Mouse (Mus musculus) hindbrain, embryonic 16.5 days (tissue): Measurements from ENCODE around the gene Fsd1. TPM values are rescaled to one million over a fixed set of nuclear protein-coding genes. Genes with fewer than 3 reads are reported as not detected.
A peak's percentile ranks its signal among the peaks of the same experiment; 100 is the strongest.

Source experiments
- ATAC-seq: fragments of 200-750 bp; cut with Nextera tagmentation; 2 replicates; pipeline ENCODE4 v1.8.0; 2017; ENCODE audit warnings: moderate TSS enrichment, moderate library complexity
- H3K27ac ChIP-seq: fragments of 300-500 bp; sonication (generic); 2 replicates; pipeline ENCODE4 v1.5.1; 2014; ENCODE audit warnings: low read depth, mild to moderate bottlenecking, control low read depth, low read length, moderate library complexity
- H3K27me3 ChIP-seq: fragments of 300-500 bp; sonication (generic); replicated peaks from 2 replicates; pipeline ENCODE4 v1.6.1; 2014; ENCODE audit warnings: low read length; ENCODE audit not compliant: control insufficient read depth, insufficient read depth
- H3K36me3 ChIP-seq: fragments of 300-500 bp; sonication (generic); 2 replicates; pipeline ENCODE4 v1.6.1; 2014; ENCODE audit warnings: mild to moderate bottlenecking, low read length, moderate library complexity, mixed read lengths; ENCODE audit not compliant: control insufficient read depth, insufficient read depth
- H3K4me1 ChIP-seq: fragments of 300-500 bp; sonication (generic); 2 replicates; pipeline ENCODE4 v1.6.1; 2014; ENCODE audit warnings: low read depth, low read length; ENCODE audit not compliant: control insufficient read depth, insufficient read depth
- H3K4me2 ChIP-seq: fragments of 300-500 bp; sonication (generic); 2 replicates; pipeline ENCODE4 v1.6.1; 2014; ENCODE audit warnings: mild to moderate bottlenecking, low read length, control low read depth, moderate library complexity
- H3K4me3 ChIP-seq: fragments of 300-500 bp; sonication (generic); 2 replicates; pipeline ENCODE4 v1.5.1; 2014; ENCODE audit warnings: mild to moderate bottlenecking, low read length, control low read depth, moderate library complexity
- H3K9ac ChIP-seq: fragments of 300-500 bp; sonication (generic); 2 replicates; pipeline ENCODE4 v1.6.1; 2014; ENCODE audit warnings: low read depth, mild to moderate bottlenecking, control low read depth, low read length, moderate library complexity
- H3K9me3 ChIP-seq: fragments of 300-500 bp; sonication (generic); 2 replicates; pipeline ENCODE4 v1.6.1; 2014; ENCODE audit warnings: mild to moderate bottlenecking, low read length, moderate library complexity; ENCODE audit not compliant: control insufficient read depth
- WGBS: fragments of 180-500 bp; shearing (Covaris S2); extraction: QIAGEN DNeasy Blood & Tissue Kit; methylation state at CpG from one replicate; pipeline ENCODE4 v1.1.7; 2014; 5-methylcytosine and 5-hydroxymethylcytosine counted together
- polyA plus RNA-seq: library from polyadenylated mRNA; unstranded; fragments of >200 nt; fragmentation: Nextera tagmentation; extraction: Ambion mirVana; gene quantifications from 2 replicates; pipeline ENCODE4 v1.2.1, GENCODE M21; 2015

Fsd1 gene
- polyA plus RNA-seq, 1 experiment from 2014 or later = 252 TPM

DNA sequence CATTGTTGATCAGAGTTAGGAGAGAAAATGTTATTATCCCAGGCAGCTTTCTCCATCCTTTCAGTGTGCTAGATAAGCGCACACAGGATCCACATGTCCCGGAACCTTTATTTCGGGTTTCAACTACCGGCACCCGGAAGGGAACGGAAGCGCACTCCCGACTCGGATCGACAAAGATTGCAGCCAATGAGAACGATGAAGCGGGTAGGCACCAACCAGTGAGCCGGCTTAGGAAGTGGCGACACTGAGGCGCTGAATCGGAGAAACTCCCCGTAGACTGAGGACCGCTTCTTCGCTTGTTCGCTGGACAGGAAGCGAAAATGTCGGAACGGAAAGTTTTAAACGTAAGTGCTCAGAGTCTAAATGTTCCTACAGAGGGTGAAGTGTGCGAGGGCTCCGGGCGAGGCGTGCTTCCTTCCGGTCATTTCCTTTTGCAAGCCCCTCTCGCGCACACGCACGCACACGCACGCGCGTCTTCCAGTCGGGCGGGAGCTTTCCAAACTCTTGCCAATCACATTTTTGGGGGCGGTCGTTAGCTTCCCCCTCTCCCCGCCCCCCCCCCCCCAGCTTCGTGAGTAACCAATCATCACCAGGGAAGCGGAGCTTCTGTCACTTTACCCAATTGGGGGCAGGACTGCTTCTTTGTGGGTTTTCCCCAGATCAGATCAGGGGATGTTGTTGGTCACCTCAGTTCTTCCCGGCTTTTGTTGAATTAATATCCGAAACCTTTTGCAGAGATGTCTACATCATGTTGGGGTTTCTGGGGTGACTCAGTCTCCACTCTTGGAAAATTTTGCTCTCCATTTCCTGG is 27.2 kb upstream of the Fsd1 start, which contains the start of gene Yju2:
Gene Yju2, plus strand, starts transcription at position 182 of the 811 bp plus-strand sequence.
- H3K9ac ChIP-seq = peak within 1 kb of the TSS; percentile 72
- H3K4me2 ChIP-seq = peak within 1 kb of the TSS; percentile 75
- H3K36me3 ChIP-seq = peaks cover 9% of the 10 kb centered on the region; the same call in 1 of the 2 replicates
- under 1% methylated on average over 45 of the region's 46 CpGs for WGBS
- peaks cover 25% of the 10 kb centered on the region for H3K4me1 ChIP-seq
- H3K27me3 ChIP-seq = no peaks in the 10 kb centered on the region; the same call in 1 of the 2 replicates
- H3K4me3 ChIP-seq = peak within 1 kb of the TSS; percentile 58
- peak; percentile 91 for ATAC-seq
- no peaks in the 10 kb centered on the region for H3K9me3 ChIP-seq
- peak within 1 kb of the TSS; percentile 94 for H3K27ac ChIP-seq

DNA sequence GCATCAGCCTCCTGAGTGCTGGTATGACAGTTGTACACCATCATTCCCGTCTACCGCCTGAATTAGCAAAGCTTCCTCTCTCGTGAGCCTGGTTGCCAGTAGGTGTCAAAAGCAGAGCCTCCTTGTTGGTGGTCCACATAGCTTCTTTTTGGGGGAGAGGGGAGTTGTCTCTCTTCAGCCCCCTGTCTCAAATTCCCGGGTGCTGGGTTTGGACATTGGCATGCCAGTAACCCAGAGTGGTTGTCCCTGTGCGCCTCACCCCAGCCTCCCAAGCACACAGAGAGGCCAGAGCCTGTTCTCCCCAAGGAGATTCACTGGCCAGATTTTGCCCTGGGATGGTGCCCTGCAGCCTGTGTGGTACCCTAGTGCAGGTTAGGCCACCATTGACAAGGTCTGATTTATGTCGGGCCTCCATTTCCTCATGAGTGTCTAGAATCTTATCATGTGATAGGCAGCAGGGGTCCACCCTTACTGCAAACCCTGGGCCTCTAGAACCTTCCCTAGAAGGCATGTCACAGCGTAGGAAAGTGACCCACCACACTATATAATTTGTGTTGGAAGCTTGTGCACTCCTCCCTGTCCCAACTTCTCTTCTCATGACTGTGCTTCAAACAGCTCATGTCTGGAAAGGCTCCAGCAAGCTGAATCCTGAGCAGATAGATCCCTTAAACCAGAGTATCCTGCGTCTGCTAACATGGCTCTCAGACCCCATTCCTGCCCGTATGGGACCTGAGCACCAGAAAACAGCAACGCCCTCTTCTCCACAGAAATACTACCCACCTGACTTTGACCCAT is 26.2 kb upstream of the Fsd1 start:
- H3K9me3 ChIP-seq = no peaks in the 10 kb centered on the region
- no peak for ATAC-seq
- peak overlapping the region; percentile 94; the same call in 1 of the 2 replicates for H3K27ac ChIP-seq
- H3K27me3 ChIP-seq = no peaks in the 10 kb centered on the region
- H3K4me3 ChIP-seq = peak overlapping the region; percentile 58
- peaks cover 25% of the 10 kb centered on the region for H3K4me1 ChIP-seq
- peak overlapping the region; percentile 53 for H3K9ac ChIP-seq
- H3K4me2 ChIP-seq = peak overlapping the region; percentile 58
- H3K36me3 ChIP-seq = peaks cover 9% of the 10 kb centered on the region; the same call in 1 of the 2 replicates
- 72% methylated on average over 10 of the region's 10 CpGs for WGBS

DNA sequence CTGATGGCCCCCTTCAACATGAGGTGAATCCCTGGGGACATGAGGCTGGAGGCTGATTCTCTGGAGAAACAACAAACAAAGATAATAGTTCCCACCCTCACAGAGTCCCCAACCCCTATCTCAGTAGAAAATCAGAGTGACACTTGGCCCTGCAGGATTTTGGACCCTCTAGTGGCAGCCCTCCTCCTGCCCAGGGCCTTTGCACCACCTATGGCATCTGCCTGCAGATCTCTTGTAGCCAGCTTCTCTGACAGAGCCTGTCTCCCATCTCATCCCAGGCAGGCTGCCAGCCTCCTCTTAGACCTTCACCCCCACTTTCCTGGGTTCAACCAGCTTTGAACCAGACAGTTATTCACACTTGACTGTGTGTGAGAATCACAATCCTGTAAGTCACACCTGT is 25.5 kb upstream of the Fsd1 start:
- no peak overlapping the region for H3K9ac ChIP-seq
- peaks cover 25% of the 10 kb centered on the region for H3K4me1 ChIP-seq
- peaks cover 9% of the 10 kb centered on the region; the same call in 1 of the 2 replicates for H3K36me3 ChIP-seq
- H3K27me3 ChIP-seq = no peaks in the 10 kb centered on the region
- no peak overlapping the region for H3K4me2 ChIP-seq
- H3K9me3 ChIP-seq = no peaks in the 10 kb centered on the region
- no peak overlapping the region for H3K4me3 ChIP-seq
- no peak for ATAC-seq
- H3K27ac ChIP-seq = no peak overlapping the region

DNA sequence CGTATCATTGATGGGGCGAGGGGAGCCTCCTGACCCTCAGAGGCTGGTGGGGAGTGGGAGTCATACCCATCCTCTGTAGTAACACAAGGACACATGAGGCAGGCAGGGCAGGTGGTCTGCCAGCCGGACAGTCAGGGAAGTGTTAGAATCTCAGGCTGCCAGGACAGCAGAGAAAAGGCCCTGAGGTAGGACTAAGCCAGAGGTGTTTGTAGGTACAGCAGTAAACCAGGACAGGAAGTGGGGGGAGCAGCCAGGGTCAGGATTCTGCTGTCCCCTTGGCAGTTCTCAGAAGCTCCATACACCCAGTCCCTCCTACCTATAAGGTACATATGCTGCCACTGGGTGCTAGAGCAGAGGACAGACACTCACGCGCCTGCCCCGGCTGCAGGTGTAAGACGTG is 24.7 kb upstream of the Fsd1 start:
- Histone ChIP-seq H3K4me1 (peaks cover 19% of the 10 kb centered on the region), H3K36me3 (peaks cover 11% of the 10 kb centered on the region; the same call in 1 of the 2 replicates), H3K9me3 (no peaks in the 10 kb centered on the region), H3K4me3 (no peak overlapping the region), H3K9ac (no peak overlapping the region), H3K27ac (no peak overlapping the region), H3K4me2 (no peak overlapping the region), H3K27me3 (no peaks in the 10 kb centered on the region)
- ATAC-seq = no peak
- WGBS = 94% methylated on average over 7 of the region's 7 CpGs

- H3K36me3 ChIP-seq = peaks cover 17% of the 10 kb centered on the region; the same call in 1 of the 2 replicates
- no peak overlapping the region for H3K4me3 ChIP-seq
- H3K27ac ChIP-seq = no peak overlapping the region
These were observed 23.1 kb upstream of the Fsd1 start for GRCm38 (mm10) chr17:55963171-55963570.

GRCm38 (mm10) chr17:55964496-55964895 is 21.8 kb upstream of the Fsd1 start:
- Histone ChIP-seq H3K4me3 (no peak overlapping the region), H3K27ac (no peak overlapping the region), H3K4me1 (peaks cover 15% of the 10 kb centered on the region), H3K9me3 (no peaks in the 10 kb centered on the region), H3K9ac (no peak overlapping the region), H3K4me2 (no peak overlapping the region), H3K27me3 (no peaks in the 10 kb centered on the region), H3K36me3 (peaks cover 17% of the 10 kb centered on the region; the same call in 1 of the 2 replicates)
- WGBS = 94% methylated on average over 10 of the region's 10 CpGs
- ATAC-seq = no peak

More at GRCm38 (mm10) chr17:55963171-55963570, 23.1 kb upstream of the Fsd1 start:
- H3K4me2 ChIP-seq = no peak overlapping the region
- ATAC-seq = no peak
- H3K9me3 ChIP-seq = no peaks in the 10 kb centered on the region
- no peak overlapping the region for H3K9ac ChIP-seq
- 79% methylated on average over 14 of the region's 14 CpGs for WGBS
- no peaks in the 10 kb centered on the region for H3K27me3 ChIP-seq
- peaks cover 12% of the 10 kb centered on the region for H3K4me1 ChIP-seq

- WGBS = 85% methylated on average over 9 of the region's 9 CpGs
- Histone ChIP-seq H3K4me3 (no peak overlapping the region), H3K9me3 (no peaks in the 10 kb centered on the region), H3K4me2 (no peak overlapping the region), H3K4me1 (peaks cover 16% of the 10 kb centered on the region), H3K27ac (no peak overlapping the region), H3K9ac (no peak overlapping the region), H3K36me3 (peaks cover 17% of the 10 kb centered on the region; the same call in 1 of the 2 replicates), H3K27me3 (no peaks in the 10 kb centered on the region)
- no peak for ATAC-seq
These were observed 21.3 kb upstream of the Fsd1 start for GRCm38 (mm10) chr17:55964996-55965395.

- Histone ChIP-seq H3K36me3 (peaks cover 14% of the 10 kb centered on the region; the same call in 1 of the 2 replicates), H3K4me1 (peaks cover 26% of the 10 kb centered on the region), H3K9me3 (no peaks in the 10 kb centered on the region), H3K4me3 (no peak overlapping the region), H3K27me3 (no peaks in the 10 kb centered on the region), H3K4me2 (no peak overlapping the region), H3K27ac (no peak overlapping the region), H3K9ac (no peak overlapping the region)
- WGBS = 97% methylated on average over 4 of the region's 4 CpGs
- no peak for ATAC-seq
These were observed 19.1 kb upstream of the Fsd1 start for GRCm38 (mm10) chr17:55967186-55967585.

DNA sequence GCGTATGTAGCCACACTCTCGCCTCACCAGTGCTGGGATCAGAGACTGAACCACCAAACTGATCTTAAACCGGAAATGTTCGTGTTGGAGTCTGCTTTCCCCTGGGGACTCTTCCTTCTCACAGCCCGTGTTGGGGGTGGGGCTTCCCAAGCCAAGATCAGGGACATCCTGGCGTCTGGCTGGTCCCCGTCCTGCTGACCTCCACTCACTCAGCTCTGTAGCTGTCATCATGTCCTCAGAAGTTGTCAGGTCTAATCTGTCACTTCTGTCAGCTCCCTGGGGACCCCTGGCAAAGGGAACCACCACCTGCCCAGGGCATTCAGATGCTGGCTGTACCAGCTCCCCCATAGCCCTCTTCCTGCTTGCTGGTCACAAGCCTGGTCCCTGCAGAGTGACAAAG is 18.1 kb upstream of the Fsd1 start:
- H3K9ac ChIP-seq = 0 out of 2 replicates have a peak overlapping the region, but pooled peaks have one; percentile 6

More for the DNA sequence above, 18.1 kb upstream of the Fsd1 start:
- H3K4me3 ChIP-seq = no peak overlapping the region
- H3K27me3 ChIP-seq = no peaks in the 10 kb centered on the region
- no peak overlapping the region for H3K27ac ChIP-seq
- 0 out of 2 replicates have a peak, but pooled peaks have one; percentile 4 for ATAC-seq
- no peak overlapping the region for H3K4me2 ChIP-seq
- H3K36me3 ChIP-seq = peaks cover 10% of the 10 kb centered on the region; the same call in 1 of the 2 replicates
- WGBS = 40% methylated on average over 7 of the region's 7 CpGs
- peaks cover 26% of the 10 kb centered on the region for H3K4me1 ChIP-seq
- H3K9me3 ChIP-seq = no peaks in the 10 kb centered on the region
